Mouse (Mus musculus): ENCODE measurements around the gene AU015836.
"Not testable (repeated sequence)": the region's sequence is repeated elsewhere in the genome, so short reads cannot be mapped to it uniquely, and the experiment has no call there.

Gene AU015836

DNA sequence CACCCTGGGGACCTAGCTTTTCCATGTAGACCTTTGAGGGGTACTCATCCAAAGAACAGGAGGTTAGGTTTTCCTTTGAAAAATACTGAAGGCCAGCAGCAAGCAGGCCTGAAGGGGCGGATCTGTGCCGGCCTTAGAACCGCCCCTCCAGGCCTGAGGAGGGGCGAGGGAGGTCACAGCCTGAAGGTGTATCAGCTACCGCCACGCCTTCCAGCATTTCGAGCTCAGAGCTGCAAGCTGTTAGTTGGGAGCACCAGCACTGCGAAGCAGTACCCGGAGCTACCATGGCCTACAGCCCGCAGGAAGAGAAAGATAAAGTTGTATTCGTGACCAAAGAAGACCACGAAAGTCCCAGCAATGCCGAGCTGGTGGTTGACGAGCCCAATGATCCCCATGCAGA lies at the start of gene AU015836:
TSS of gene AU015836 (plus strand) at position 216 of the 400 bp plus-strand sequence.
- no peak for DNase-seq

GRCm38 (mm10) chrX:93919017-93919416 lies 49.4 kb upstream of the AU015836 start:
- no peak for DNase-seq

GRCm38 (mm10) chrX:93928379-93928778 lies 40.1 kb upstream of the AU015836 start:
- no peak for DNase-seq

- no peak for DNase-seq
Observed at GRCm38 (mm10) chrX:93928794-93929193, 39.7 kb upstream of the AU015836 start.

DNA sequence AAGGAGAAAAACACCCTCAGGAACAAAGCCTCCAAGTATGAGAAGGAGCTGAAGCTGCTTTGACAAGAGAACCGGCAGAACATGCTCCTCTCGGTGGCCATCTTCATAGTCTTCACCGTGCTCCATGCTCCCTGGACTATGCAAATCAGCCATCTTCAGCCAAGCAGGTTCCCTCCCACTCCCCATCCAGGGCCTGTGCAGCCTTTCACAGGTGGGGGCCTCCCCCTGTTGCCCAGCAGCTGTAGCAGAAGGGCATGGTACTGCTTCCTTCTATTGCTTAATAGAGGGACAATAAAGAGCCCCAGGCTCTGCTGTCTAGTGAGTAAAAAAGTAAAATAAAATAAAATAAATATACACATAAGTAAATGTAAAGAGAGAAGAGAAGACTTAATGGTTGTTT lies 36.8 kb upstream of the AU015836 start:
- no peak for DNase-seq

DNA sequence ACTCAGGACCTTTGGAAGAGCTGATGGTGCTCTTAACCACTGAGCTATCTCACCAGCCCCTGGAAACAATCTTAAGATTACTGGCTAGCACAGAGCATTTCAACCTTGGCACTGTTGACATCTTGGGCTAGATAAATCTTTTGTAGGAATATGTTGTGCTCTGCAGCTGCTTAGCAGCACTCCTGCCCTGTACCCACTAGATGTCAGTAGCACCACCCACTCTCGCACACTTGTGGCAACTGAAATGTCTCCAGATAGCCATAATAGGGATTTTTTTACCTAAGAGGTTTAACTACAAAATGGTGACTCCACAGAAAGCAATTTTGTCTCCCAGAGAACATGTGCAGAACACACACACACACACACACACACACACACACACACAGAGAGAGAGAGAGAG lies 11.7 kb upstream of the AU015836 start:
- no peak for DNase-seq

DNA sequence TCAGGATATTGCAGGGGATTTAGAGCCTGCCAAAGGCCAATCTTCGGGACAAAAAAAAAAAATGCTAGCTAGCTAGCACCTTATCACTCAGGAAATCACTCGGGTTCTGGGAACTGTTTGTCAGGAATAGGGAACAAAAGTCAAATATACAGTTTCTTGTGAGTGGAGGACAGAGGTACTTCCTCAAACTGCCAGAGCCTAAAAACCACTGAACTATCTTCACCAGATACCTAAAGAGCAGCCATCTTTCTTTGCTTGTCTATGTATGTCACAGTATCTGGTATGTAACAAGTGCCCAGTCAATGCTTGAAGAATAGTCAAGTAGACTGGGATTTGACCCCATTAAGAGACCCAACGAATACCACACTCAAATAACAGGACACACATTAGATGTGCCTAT lies 10.0 kb upstream of the AU015836 start:
- DNase-seq, result no peak

GRCm38 (mm10) chrX:93980341-93980740 lies 11.9 kb downstream of the AU015836 start:
- DNase-seq, result no peak

DNA sequence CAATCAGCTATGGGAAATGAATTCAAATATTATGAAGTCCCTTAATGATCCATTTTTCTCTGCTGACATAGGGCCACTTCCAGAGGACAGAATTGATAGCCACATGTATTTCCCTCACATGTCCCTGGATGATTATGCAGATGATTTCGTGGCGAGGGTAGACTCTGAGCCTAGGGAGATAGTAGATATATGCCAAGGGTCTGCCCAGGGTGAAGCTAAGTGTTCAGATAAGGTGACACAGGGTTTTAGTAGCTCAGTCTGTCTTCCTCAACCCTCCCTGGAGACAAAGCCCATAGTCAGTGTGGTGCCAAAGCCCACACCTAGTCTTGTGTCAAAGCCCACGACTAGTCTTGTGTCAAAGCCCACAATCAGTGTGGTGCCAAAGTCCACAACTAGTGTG lies 13.7 kb downstream of the AU015836 start:
- no peak for DNase-seq

GRCm38 (mm10) chrX:93985096-93985495 lies 16.6 kb downstream of the AU015836 start:
- DNase-seq, result not testable (repeated sequence)

DNA sequence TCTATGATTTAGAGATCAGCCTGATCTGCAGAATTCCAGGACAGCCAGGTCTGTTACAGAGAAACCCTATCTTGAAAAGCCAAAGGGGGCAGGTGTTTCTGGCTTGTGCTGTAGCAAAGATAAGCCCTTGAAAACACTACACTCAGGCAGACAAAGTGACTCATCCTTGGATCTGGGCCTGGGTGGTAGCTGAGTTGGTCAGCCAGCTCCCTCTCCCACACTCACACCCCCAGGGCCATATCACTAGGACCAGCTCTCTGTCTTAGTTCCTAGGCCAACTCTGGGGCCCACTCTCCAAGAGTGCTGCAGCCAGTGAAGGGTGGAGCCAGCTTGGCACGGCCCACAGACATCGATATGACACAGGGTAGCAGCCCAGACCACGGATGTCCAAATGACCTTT lies 38.5 kb downstream of the AU015836 start:
- no peak for DNase-seq

DNA sequence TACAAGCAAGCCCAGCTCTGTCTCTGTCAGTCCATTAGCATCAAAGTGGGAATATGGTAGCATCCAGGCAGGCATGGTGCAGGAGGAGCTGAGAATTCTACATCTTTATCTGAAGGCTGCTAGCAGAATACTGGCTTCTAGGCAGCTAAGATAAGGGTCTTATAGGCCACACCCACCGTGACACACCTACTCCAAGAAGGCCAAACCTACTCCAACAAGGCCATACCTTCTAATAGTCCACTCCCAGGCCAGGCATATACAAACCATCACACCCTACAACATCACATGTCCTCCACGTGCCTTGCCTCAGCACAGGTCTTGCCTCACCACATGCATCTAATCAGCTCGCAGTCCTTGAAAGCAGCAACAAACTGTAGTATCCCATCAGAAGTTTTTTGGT lies 41.0 kb downstream of the AU015836 start:
- DNase-seq, result no peak

DNA sequence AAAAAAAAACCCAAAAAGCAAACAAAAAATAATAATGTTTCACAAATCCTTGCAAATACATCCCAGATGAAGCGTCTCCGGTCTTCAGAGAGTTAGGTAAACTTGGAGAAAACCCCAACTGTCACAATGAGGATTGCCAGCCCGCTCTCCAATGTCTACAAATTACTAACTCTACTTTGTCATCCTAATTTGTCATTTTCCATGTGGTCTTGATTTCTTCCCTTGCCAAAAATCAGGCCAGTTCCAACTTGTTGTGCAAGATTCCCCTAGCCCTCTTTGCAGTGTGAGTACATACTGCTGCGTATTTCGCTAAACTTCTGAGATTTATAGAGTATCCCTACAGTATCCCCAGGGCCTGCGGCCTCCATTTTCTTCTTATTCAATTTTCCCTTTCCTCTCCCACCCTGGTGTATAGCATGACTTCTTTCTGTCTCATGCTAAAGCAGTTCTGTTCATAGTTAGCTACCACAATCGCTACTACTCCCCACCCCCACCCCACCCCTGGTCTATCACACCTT lies 43.3 kb downstream of the AU015836 start:
- DNase-seq, result no peak

DNA sequence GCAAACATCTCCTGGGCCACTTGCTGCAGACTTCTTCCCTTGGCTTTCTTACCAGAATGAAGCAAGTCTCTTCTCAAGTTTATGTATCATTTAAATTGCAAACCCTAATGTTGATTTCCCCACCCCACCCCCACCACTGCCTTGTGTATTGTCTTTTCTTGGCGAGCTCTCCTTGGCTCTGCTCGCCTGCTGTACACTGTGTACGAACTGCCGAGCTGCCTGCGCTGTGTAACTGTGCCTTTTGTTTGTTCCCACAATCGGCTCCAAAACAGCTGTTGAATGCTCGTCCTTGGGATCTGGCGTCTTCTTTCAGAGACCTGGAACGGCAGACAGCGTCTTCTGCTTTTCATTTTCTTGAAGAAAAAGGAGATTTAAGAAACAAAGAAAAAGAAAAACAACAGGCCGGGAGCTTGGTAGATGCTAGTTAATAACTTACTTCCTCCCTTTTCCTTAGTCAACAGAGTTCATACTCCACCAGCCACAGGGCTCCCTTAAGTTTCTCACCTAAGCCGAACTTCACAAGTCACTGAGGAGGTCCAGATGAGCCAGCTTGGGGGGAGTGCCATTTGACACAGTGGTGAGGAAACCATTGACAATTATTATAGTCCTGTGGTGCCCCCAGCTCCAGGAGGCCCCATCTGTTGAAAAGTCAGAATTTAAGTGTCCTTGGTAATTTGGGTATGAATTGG lies 44.2 kb downstream of the AU015836 start:
- no peak for DNase-seq

- DNase-seq, result no peak
Observed at GRCm38 (mm10) chrX:94016891-94017290, 48.4 kb downstream of the AU015836 start.

GRCm38 (mm10) chrX:94022264-94022874 lies 53.9 kb downstream of the AU015836 start:
- DNase-seq, result no peak

Measured in thymus, adult 18-20 months (tissue).